Mouse (Mus musculus): ENCODE data around the gene Tmem86a. TPM values are rescaled to one million over a fixed set of nuclear protein-coding genes. Genes with fewer than 3 reads are reported as not detected.
"Not testable (repeated sequence)": the region's sequence is repeated elsewhere in the genome, so short reads cannot be mapped to it uniquely, and the experiment has no call there.

Gene Tmem86a
- polyA plus RNA-seq, 1 experiment from 2014 or later = 25.4 TPM

DNA sequence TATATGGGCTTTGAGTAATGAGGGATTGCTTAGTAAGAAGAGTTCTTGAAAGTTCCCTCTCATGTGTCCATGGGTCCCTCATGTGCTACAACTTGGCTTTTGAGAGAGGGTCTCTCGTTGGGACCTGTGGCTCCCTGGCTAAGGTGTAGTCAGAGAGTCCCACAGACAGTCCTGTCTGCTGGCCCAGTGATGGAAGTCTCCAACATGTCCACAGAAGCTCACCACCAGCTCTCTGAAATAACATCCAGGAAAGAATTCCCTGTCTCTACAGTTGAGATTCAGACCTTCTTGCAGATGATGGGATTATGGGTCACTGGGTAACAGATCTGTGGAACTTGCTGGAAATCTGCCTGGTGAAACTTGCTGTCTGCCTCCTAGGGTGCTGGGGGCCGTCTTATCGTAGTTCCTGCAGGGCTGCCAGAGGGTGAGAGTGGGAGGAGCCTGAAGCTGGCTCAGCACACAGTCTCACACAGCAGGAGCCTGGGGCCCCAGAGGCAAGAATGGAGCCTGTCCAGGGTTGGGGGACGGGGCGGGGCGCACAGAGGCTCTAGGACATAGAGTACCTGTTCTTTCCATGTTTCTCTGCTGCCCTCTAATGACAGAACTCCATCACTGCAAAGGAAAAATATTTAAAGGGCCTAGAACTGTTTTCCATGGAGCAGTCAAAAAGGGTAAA lies 34.9 kb upstream of the Tmem86a start:
- 0 out of 2 replicates have a peak overlapping the region, but pooled peaks have one; percentile 37 for H3K27ac ChIP-seq (replicated peaks)
- WGBS = 11% methylated on average over 6 of the region's 6 CpGs
- H3K4me2 ChIP-seq = peak overlapping the region; percentile 56
- no peaks in the 10 kb centered on the region for H3K36me3 ChIP-seq
- ATAC-seq (ENCODE audit: low FRiP score) = peak; percentile 87
- H3K9me3 ChIP-seq (replicated peaks) = no peaks in the 10 kb centered on the region
- peaks cover 15% of the 10 kb centered on the region for H3K4me1 ChIP-seq
- H3K9ac ChIP-seq (replicated peaks) = 0 out of 2 replicates have a peak overlapping the region, but pooled peaks have one; percentile 28
- no peaks in the 10 kb centered on the region for H3K27me3 ChIP-seq (replicated peaks)
- peak overlapping the region; percentile 18 for H3K4me3 ChIP-seq (replicated peaks)

GRCm38 (mm10) chr7:47016602-47017001 lies 33.8 kb upstream of the Tmem86a start:
- no peak for ATAC-seq (ENCODE audit: low FRiP score)
- H3K4me1 ChIP-seq = peaks cover 8% of the 10 kb centered on the region
- no peaks in the 10 kb centered on the region for H3K36me3 ChIP-seq
- no peaks in the 10 kb centered on the region for H3K27me3 ChIP-seq (replicated peaks)
- no peak overlapping the region for H3K4me3 ChIP-seq (replicated peaks)
- 80% methylated on average over 3 of the region's 3 CpGs for WGBS
- no peak overlapping the region for H3K27ac ChIP-seq (replicated peaks)
- no peaks in the 10 kb centered on the region for H3K9me3 ChIP-seq (replicated peaks)
- no peak overlapping the region for H3K4me2 ChIP-seq
- H3K9ac ChIP-seq (replicated peaks) = no peak overlapping the region

DNA sequence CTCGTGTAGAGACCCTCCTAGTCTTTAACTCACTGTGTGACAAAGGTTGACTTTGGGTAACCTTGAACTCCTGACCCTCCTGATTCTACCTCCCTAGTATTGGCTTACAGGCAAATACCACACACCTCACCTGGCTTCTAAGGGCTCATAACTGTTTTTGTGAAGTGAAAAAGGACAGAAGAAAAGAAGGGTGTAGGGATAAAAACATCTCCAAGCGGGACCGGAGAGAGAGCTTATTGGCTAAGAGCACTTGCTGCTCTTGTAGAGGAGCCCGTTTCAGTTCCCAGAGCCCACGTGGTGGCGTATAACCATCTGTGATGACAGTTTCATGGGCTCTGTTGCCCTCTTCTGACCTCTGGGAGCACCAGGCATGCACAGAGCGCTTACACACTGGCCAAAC lies 33.3 kb upstream of the Tmem86a start:
- Histone ChIP-seq H3K36me3 (no peaks in the 10 kb centered on the region), H3K4me3 (replicated peaks) (no peak overlapping the region), H3K9ac (replicated peaks) (no peak overlapping the region), H3K4me2 (no peak overlapping the region), H3K27ac (replicated peaks) (no peak overlapping the region), H3K27me3 (replicated peaks) (no peaks in the 10 kb centered on the region), H3K9me3 (replicated peaks) (no peaks in the 10 kb centered on the region), H3K4me1 (peaks cover 8% of the 10 kb centered on the region)
- no peak for ATAC-seq (ENCODE audit: low FRiP score)
- 73% methylated on average over 7 of the region's 7 CpGs for WGBS

DNA sequence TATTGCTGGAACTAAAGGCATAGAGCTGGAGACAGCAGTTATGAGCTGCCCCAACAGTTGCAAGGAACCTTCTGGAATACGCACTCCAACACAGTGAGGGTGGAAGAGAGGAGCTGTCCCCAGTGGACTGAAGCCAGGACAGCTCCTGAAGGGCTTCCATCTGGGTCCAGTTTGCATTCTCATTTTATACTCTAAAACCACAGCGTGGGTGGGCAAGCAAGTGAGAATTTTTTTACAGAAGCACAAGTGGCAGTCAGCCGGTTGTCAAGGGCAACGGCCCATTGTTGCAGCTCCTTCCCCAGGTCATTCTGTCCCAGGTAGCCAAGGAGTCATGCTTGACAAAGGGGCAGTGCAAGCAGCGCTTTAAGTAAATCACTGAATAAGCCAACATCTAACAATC lies 30.8 kb upstream of the Tmem86a start:
- Histone ChIP-seq H3K4me1 (peaks cover 8% of the 10 kb centered on the region), H3K36me3 (no peaks in the 10 kb centered on the region), H3K9me3 (replicated peaks) (no peaks in the 10 kb centered on the region), H3K27ac (replicated peaks) (no peak overlapping the region), H3K4me3 (replicated peaks) (no peak overlapping the region), H3K4me2 (no peak overlapping the region), H3K27me3 (replicated peaks) (no peaks in the 10 kb centered on the region), H3K9ac (replicated peaks) (no peak overlapping the region)
- WGBS = 72% methylated on average over 5 of the region's 5 CpGs
- ATAC-seq (ENCODE audit: low FRiP score) = no peak

DNA sequence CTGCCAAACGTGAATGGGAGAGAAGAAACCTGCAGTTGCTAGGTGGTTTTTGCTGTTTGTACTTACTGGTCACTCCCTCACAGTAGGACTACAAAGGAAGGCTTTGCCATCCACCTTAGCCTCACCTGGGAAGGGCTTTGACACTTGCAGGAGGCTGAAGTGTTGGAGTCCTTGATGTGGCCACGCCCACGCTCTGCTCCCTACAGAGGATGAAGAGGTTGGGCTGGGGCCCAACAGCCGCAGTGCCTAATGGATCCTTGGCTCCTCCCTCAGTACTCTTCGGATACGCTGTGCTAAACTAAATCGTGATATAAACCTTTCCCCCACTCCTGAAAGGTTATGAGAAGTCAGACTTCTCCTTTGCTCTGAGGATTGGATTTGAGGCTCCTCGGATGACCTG lies 29.4 kb upstream of the Tmem86a start:
- no peaks in the 10 kb centered on the region for H3K36me3 ChIP-seq
- H3K4me3 ChIP-seq (replicated peaks) = no peak overlapping the region
- no peak overlapping the region for H3K9ac ChIP-seq (replicated peaks)
- no peak for ATAC-seq (ENCODE audit: low FRiP score)
- no peaks in the 10 kb centered on the region for H3K9me3 ChIP-seq (replicated peaks)
- no peaks in the 10 kb centered on the region for H3K27me3 ChIP-seq (replicated peaks)
- 17% methylated on average over 8 of the region's 8 CpGs for WGBS
- no peak overlapping the region for H3K4me2 ChIP-seq
- no peaks in the 10 kb centered on the region for H3K4me1 ChIP-seq
- no peak overlapping the region for H3K27ac ChIP-seq (replicated peaks)

DNA sequence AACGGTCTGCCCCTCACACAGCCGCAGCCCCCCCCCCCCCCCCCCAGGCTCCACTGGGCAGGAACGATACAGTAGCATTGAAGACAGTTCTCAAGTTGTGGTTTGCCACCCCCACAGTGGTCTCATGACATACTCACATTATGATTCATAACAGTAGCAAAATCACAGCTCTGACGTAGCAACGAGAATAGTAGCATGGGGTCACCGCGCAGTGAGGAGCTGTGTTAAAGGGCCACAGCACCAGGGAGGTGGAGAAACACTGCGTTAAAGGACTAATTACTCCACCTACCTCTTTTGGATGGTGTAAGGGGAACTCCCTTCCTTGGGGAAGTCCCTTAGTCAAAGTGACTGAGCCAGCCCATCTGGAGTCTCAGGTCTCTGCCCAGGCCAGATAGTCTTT lies 27.9 kb upstream of the Tmem86a start:
- H3K27me3 ChIP-seq (replicated peaks) = no peaks in the 10 kb centered on the region
- H3K4me1 ChIP-seq = no peaks in the 10 kb centered on the region
- H3K9ac ChIP-seq (replicated peaks) = no peak overlapping the region
- WGBS = 66% methylated on average over 8 of the region's 8 CpGs
- no peak overlapping the region for H3K27ac ChIP-seq (replicated peaks)
- no peaks in the 10 kb centered on the region for H3K36me3 ChIP-seq
- H3K4me2 ChIP-seq = no peak overlapping the region
- no peak overlapping the region for H3K4me3 ChIP-seq (replicated peaks)
- ATAC-seq (ENCODE audit: low FRiP score) = no peak
- no peaks in the 10 kb centered on the region for H3K9me3 ChIP-seq (replicated peaks)

DNA sequence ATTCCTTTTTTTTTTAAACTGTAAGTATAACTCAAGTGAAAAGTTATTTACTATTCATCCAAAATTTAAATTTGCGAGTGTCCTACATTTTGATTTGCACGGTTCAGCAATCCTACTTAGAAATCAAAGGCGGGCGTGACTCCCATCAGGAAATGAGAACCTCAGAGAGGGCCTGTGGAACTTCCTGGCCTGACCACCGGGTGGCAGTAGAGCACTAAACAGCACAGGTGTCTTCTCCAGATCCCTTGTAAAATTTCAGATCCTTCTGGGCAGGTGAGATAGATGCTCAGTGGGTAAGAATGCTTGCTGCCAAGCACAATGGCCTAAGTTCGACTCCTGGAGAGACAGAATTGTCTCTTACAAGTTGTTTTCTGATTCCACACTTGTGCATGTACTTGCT lies 26.9 kb upstream of the Tmem86a start:
- Histone ChIP-seq H3K9me3 (replicated peaks) (no peaks in the 10 kb centered on the region), H3K4me2 (no peak overlapping the region), H3K9ac (replicated peaks) (no peak overlapping the region), H3K4me1 (no peaks in the 10 kb centered on the region), H3K36me3 (no peaks in the 10 kb centered on the region), H3K4me3 (replicated peaks) (no peak overlapping the region), H3K27ac (replicated peaks) (no peak overlapping the region), H3K27me3 (replicated peaks) (no peaks in the 10 kb centered on the region)
- ATAC-seq (ENCODE audit: low FRiP score) = peak; percentile 55; the same call in 1 of the 2 replicates
- 22% methylated on average over 6 of the region's 6 CpGs for WGBS

- H3K27me3 ChIP-seq (replicated peaks) = no peaks in the 10 kb centered on the region
- H3K4me3 ChIP-seq (replicated peaks) = no peak overlapping the region
- no peaks in the 10 kb centered on the region for H3K4me1 ChIP-seq
- H3K36me3 ChIP-seq = no peaks in the 10 kb centered on the region
- no peak overlapping the region for H3K4me2 ChIP-seq
- 89% methylated on average over 7 of the region's 7 CpGs for WGBS
- no peak overlapping the region for H3K9ac ChIP-seq (replicated peaks)
- no peaks in the 10 kb centered on the region for H3K9me3 ChIP-seq (replicated peaks)
- no peak overlapping the region for H3K27ac ChIP-seq (replicated peaks)
- ATAC-seq (ENCODE audit: low FRiP score) = no peak
These were observed 25.9 kb upstream of the Tmem86a start for GRCm38 (mm10) chr7:47024454-47024853.

DNA sequence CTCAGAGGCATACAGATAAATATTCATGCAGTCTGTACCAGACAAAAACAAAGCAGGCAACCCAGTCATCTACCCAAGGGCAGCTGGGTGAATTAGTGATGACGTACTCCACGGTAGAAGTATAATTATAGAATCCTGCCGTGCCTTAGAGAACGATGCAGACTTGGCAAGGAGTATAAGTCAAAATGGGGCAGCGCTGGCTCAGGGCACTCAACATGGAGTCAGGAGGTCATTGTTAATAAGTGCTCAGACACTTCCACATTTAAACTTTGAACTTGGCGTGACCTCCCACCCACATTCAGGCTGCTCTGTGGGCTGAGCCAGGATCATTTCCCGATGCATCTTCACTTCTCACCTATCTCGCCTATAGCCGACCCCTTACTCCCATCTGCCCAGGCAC lies 25.0 kb upstream of the Tmem86a start:
- no peak for ATAC-seq (ENCODE audit: low FRiP score)
- no peaks in the 10 kb centered on the region for H3K4me1 ChIP-seq
- no peak overlapping the region for H3K9ac ChIP-seq (replicated peaks)
- H3K27me3 ChIP-seq (replicated peaks) = no peaks in the 10 kb centered on the region
- H3K27ac ChIP-seq (replicated peaks) = no peak overlapping the region
- no peak overlapping the region for H3K4me3 ChIP-seq (replicated peaks)
- no peaks in the 10 kb centered on the region for H3K9me3 ChIP-seq (replicated peaks)
- H3K4me2 ChIP-seq = no peak overlapping the region
- 69% methylated on average over 9 of the region's 9 CpGs for WGBS
- H3K36me3 ChIP-seq = no peaks in the 10 kb centered on the region

GRCm38 (mm10) chr7:47026899-47027298 lies 23.5 kb upstream of the Tmem86a start:
- H3K4me1 ChIP-seq; H3K9me3 ChIP-seq (replicated peaks); ATAC-seq (ENCODE audit: low FRiP score); H3K9ac ChIP-seq (replicated peaks); H3K27me3 ChIP-seq (replicated peaks); H3K4me3 ChIP-seq (replicated peaks); H3K36me3 ChIP-seq; H3K27ac ChIP-seq (replicated peaks); H3K4me2 ChIP-seq: not testable (repeated sequence)
- 89% methylated on average over 3 of the region's 3 CpGs for WGBS

GRCm38 (mm10) chr7:47027520-47027919 lies 22.9 kb upstream of the Tmem86a start:
- no peak overlapping the region for H3K9ac ChIP-seq (replicated peaks)
- no peaks in the 10 kb centered on the region for H3K9me3 ChIP-seq (replicated peaks)
- H3K27me3 ChIP-seq (replicated peaks) = no peaks in the 10 kb centered on the region
- H3K27ac ChIP-seq (replicated peaks) = no peak overlapping the region
- no peak overlapping the region for H3K4me2 ChIP-seq
- H3K4me3 ChIP-seq (replicated peaks) = no peak overlapping the region
- ATAC-seq (ENCODE audit: low FRiP score) = no peak
- no peaks in the 10 kb centered on the region for H3K4me1 ChIP-seq
- 90% methylated on average over 1 of the region's 1 CpGs for WGBS
- H3K36me3 ChIP-seq = no peaks in the 10 kb centered on the region

GRCm38 (mm10) chr7:47030517-47031193 lies 19.7 kb upstream of the Tmem86a start:
- Histone ChIP-seq H3K27ac (replicated peaks) (no peak overlapping the region), H3K4me2 (no peak overlapping the region), H3K9ac (replicated peaks) (no peak overlapping the region), H3K4me1 (no peaks in the 10 kb centered on the region), H3K9me3 (replicated peaks) (no peaks in the 10 kb centered on the region), H3K36me3 (no peaks in the 10 kb centered on the region), H3K4me3 (replicated peaks) (no peak overlapping the region), H3K27me3 (replicated peaks) (no peaks in the 10 kb centered on the region)
- no peak for ATAC-seq (ENCODE audit: low FRiP score)
- WGBS = 79% methylated on average over 9 of the region's 9 CpGs
